Mouse (Mus musculus) cortical plate, adult 2 months (tissue): ENCODE data around the gene Ddx49. TPM values are rescaled to one million over a fixed set of nuclear protein-coding genes. Genes with fewer than 3 reads are reported as not detected.

ENCODE experiments used
- H3K27ac ChIP-seq: fragments of 200-500 bp; 2 replicates; pipeline ENCODE4 v1.5.1; 2012; ENCODE audit warnings: low read length, control low read depth, inconsistent platforms; ENCODE audit not compliant: insufficient read depth
- H3K4me1 ChIP-seq: fragments of 200-500 bp; 2 replicates; pipeline ENCODE4 v1.6.1; 2011; ENCODE audit warnings: low read length; ENCODE audit not compliant: control insufficient read depth, insufficient read depth
- H3K4me3 ChIP-seq: fragments of 200-500 bp; 2 replicates; pipeline ENCODE4 v1.5.1; 2011; ENCODE audit warnings: mild to moderate bottlenecking, low read length, control low read depth; ENCODE audit not compliant: insufficient read depth
- CTCF ChIP-seq: fragments of 200-500 bp; IDR thresholded peaks from 2 replicates; pipeline ENCODE4 v1.5.1; 2011; ENCODE audit warnings: mild to moderate bottlenecking, control low read depth, low read length; ENCODE audit not compliant: insufficient read depth; ENCODE audit errors: extremely low read depth
- POLR2A ChIP-seq: fragments of 200-500 bp; IDR thresholded peaks from 2 replicates; pipeline ENCODE4 v1.6.1; 2011; ENCODE audit warnings: mild to moderate bottlenecking, low read length, control low read depth; ENCODE audit not compliant: insufficient read depth; ENCODE audit errors: extremely low read depth
- polyA plus RNA-seq: library from polyadenylated mRNA; depleted of rRNA; stranded (reverse); fragments of >200 nt; gene quantifications from 2 replicates; pipeline ENCODE4 v1.2.3, GENCODE M21; 2012; rRNA removed

Gene Ddx49
- polyA plus RNA-seq, 1 experiment, result 52.2 TPM

GRCm38 (mm10) chr8:70272949-70273348 lies 29.3 kb downstream of the Ddx49 start:
- no peak for TF ChIP-seq POLR2A
- no peak for TF ChIP-seq CTCF
- Histone ChIP-seq H3K4me3 (no peak overlapping the region), H3K27ac (no peak overlapping the region)

GRCm38 (mm10) chr8:70268799-70269565 lies 33.3 kb downstream of the Ddx49 start:
- TF ChIP-seq CTCF, result peak; percentile 41
- 0 out of 2 replicates have a peak, but pooled peaks have one; percentile 19 for TF ChIP-seq POLR2A
- Histone ChIP-seq H3K27ac (no peak overlapping the region), H3K4me3 (no peak overlapping the region)

More at GRCm38 (mm10) chr8:70272949-70273348, 29.3 kb downstream of the Ddx49 start:
- H3K4me1 ChIP-seq, result peaks cover 2% of the 10 kb centered on the region

GRCm38 (mm10) chr8:70268311-70268710 lies 34.0 kb downstream of the Ddx49 start:
- Histone ChIP-seq H3K4me1 (peaks cover 2% of the 10 kb centered on the region), H3K4me3 (no peak overlapping the region), H3K27ac (no peak overlapping the region)
- TF ChIP-seq POLR2A (no peak), CTCF (no peak)

More at GRCm38 (mm10) chr8:70268799-70269565, 33.3 kb downstream of the Ddx49 start:
- peaks cover 2% of the 10 kb centered on the region for H3K4me1 ChIP-seq

- Histone ChIP-seq H3K4me1 (peaks cover 2% of the 10 kb centered on the region), H3K27ac (no peak overlapping the region)
- no peak for TF ChIP-seq CTCF
- no peak for TF ChIP-seq POLR2A
Measured at GRCm38 (mm10) chr8:70267674-70268073, 34.6 kb downstream of the Ddx49 start.

GRCm38 (mm10) chr8:70259043-70259442 lies 43.2 kb downstream of the Ddx49 start:
- no peaks in the 10 kb centered on the region for H3K4me1 ChIP-seq
- TF ChIP-seq POLR2A, result no peak
- no peak for TF ChIP-seq CTCF
- no peak overlapping the region for H3K4me3 ChIP-seq
- no peak overlapping the region for H3K27ac ChIP-seq

More at GRCm38 (mm10) chr8:70267674-70268073, 34.6 kb downstream of the Ddx49 start:
- no peak overlapping the region for H3K4me3 ChIP-seq

- no peaks in the 10 kb centered on the region for H3K4me1 ChIP-seq
- TF ChIP-seq CTCF (no peak), POLR2A (no peak)
- H3K4me3 ChIP-seq, result no peak overlapping the region
- H3K27ac ChIP-seq, result no peak overlapping the region
Measured at GRCm38 (mm10) chr8:70258600-70258999, 43.7 kb downstream of the Ddx49 start.

- TF ChIP-seq POLR2A, result no peak
- no peak for TF ChIP-seq CTCF
- Histone ChIP-seq H3K4me3 (no peak overlapping the region), H3K4me1 (no peaks in the 10 kb centered on the region), H3K27ac (no peak overlapping the region)
Measured at GRCm38 (mm10) chr8:70257456-70257855, 44.8 kb downstream of the Ddx49 start.

GRCm38 (mm10) chr8:70254628-70255027 lies 47.7 kb downstream of the Ddx49 start:
- no peaks in the 10 kb centered on the region for H3K4me1 ChIP-seq
- H3K27ac ChIP-seq, result no peak overlapping the region
- TF ChIP-seq POLR2A, result no peak
- peak; percentile 34; the same call in 1 of the 2 replicates for TF ChIP-seq CTCF
- H3K4me3 ChIP-seq, result no peak overlapping the region

- Histone ChIP-seq H3K4me1 (peaks cover 6% of the 10 kb centered on the region; the same call in 1 of the 2 replicates), H3K4me3 (no peak overlapping the region), H3K27ac (no peak overlapping the region)
- TF ChIP-seq CTCF (no peak), POLR2A (no peak)
Measured at GRCm38 (mm10) chr8:70247841-70248240, 54.4 kb downstream of the Ddx49 start.

GRCm38 (mm10) chr8:70246622-70247021 lies 55.7 kb downstream of the Ddx49 start:
- Histone ChIP-seq H3K27ac (no peak overlapping the region), H3K4me3 (no peak overlapping the region), H3K4me1 (peaks cover 6% of the 10 kb centered on the region; the same call in 1 of the 2 replicates)
- TF ChIP-seq POLR2A, result no peak
- TF ChIP-seq CTCF, result no peak

Other genes with a start within 250 kb of the Ddx49 start
- 4.8 and 6.4 TPM in 2 replicates for gene Tm6sf2, start 229.6 kb downstream of the Ddx49 start, polyA plus RNA-seq
- gene Hapln4, start 219.0 kb downstream of the Ddx49 start, polyA plus RNA-seq, result 65.4 and 69.9 TPM in 2 replicates
- 79.0 and 82.5 TPM in 2 replicates for gene Ncan, start 181.6 kb downstream of the Ddx49 start, polyA plus RNA-seq
- gene Nr2c2ap, start 171.2 kb downstream of the Ddx49 start, polyA plus RNA-seq, result 22.5 and 25.2 TPM in 2 replicates
- 18.0 and 18.5 TPM in 2 replicates for gene Rfxank, start 163.3 kb downstream of the Ddx49 start, polyA plus RNA-seq
- 107 and 108 TPM in 2 replicates for gene Borcs8, start 163.0 kb downstream of the Ddx49 start, polyA plus RNA-seq
- 0.17 and 0.19 TPM in 2 replicates for gene Mef2b, start 162.8 kb downstream of the Ddx49 start, polyA plus RNA-seq
- 55.9 and 74.3 TPM in 2 replicates for gene Tmem161a, start 130.1 kb downstream of the Ddx49 start, polyA plus RNA-seq
- gene Slc25a42, start 90.2 kb downstream of the Ddx49 start, polyA plus RNA-seq, result 55.9 and 56.8 TPM in 2 replicates
- 105 and 121 TPM in 2 replicates for gene Sugp2, start 68.3 kb downstream of the Ddx49 start, polyA plus RNA-seq
- 55.9 and 58.0 TPM in 2 replicates for gene Armc6, start 68.0 kb downstream of the Ddx49 start, polyA plus RNA-seq
- 11.6 and 22.6 TPM in 2 replicates for gene Homer3, start 19.7 kb downstream of the Ddx49 start, polyA plus RNA-seq
- 232 and 238 TPM in 2 replicates for gene Cope, start within 50 bp of the Ddx49 start, polyA plus RNA-seq
- gene Cers1, start 13.3 kb upstream of the Ddx49 start, polyA plus RNA-seq, result 79.8 and 84.8 TPM in 2 replicates
- gene Gdf1, start 27.3 kb upstream of the Ddx49 start, polyA plus RNA-seq, result 41.4 and 42.7 TPM in 2 replicates
- 23.8 TPM in 2 replicates for gene Upf1, start 50.8 kb upstream of the Ddx49 start, polyA plus RNA-seq
- gene Comp, start 71.1 kb upstream of the Ddx49 start, polyA plus RNA-seq, result 0.19 and 0.36 TPM in 2 replicates
- gene Crtc1, start 137.1 kb upstream of the Ddx49 start, polyA plus RNA-seq, result 113 and 115 TPM in 2 replicates
- 66.9 and 70.9 TPM in 2 replicates for gene Klhl26, start 174.5 kb upstream of the Ddx49 start, polyA plus RNA-seq
- gene Tmem59l, start 184.9 kb upstream of the Ddx49 start, polyA plus RNA-seq, result 368 and 400 TPM in 2 replicates
- 2.1 and 8.6 TPM in 2 replicates for gene Crlf1, start 190.7 kb upstream of the Ddx49 start, polyA plus RNA-seq
- gene Rex1bd, start 204.3 kb upstream of the Ddx49 start, polyA plus RNA-seq, result 201 and 206 TPM in 2 replicates
- 851 and 918 TPM in 2 replicates for gene Uba52, start 208.3 kb upstream of the Ddx49 start, polyA plus RNA-seq
- gene Fkbp8, start 225.2 kb upstream of the Ddx49 start, polyA plus RNA-seq, result 592 and 612 TPM in 2 replicates
- gene Kxd1, start 225.5 kb upstream of the Ddx49 start, polyA plus RNA-seq, result 61.0 and 64.4 TPM in 2 replicates
- gene Ell, start 237.0 kb upstream of the Ddx49 start, polyA plus RNA-seq, result 23.8 and 23.9 TPM in 2 replicates